Mouse (Mus musculus): Measurements from ENCODE around the gene Eps8. TPM values are rescaled to one million over a fixed set of nuclear protein-coding genes. Genes with fewer than 3 reads are reported as not detected.

The Eps8 gene
- polyA plus RNA-seq, 1 experiment = 51.9 TPM

GRCm38 (mm10) chr6:137638834-137639567, 15.7 kb downstream of the Eps8 start:
- Histone ChIP-seq H3K27me3 (replicated peaks; ENCODE audit: control insufficient read depth, insufficient read depth, low read length) (no peaks in the 10 kb centered on the region), H3K36me3 (ENCODE audit: control insufficient read depth, insufficient read depth, low read length) (no peaks in the 10 kb centered on the region), H3K27ac (ENCODE audit: insufficient read depth, low read depth, low read length) (no peak overlapping the region), H3K4me3 (ENCODE audit: insufficient read depth, low read depth, low read length) (no peak overlapping the region), H3K4me1 (ENCODE audit: control insufficient read depth, insufficient read depth, low read length) (no peaks in the 10 kb centered on the region)
- WGBS = 83% methylated on average over 11 of the region's 11 CpGs
- no peak for DNase-seq
- no peak for TF ChIP-seq POLR2A (IDR thresholded peaks at IDR 0.05; ENCODE audit: low read depth, low read length)
- TF ChIP-seq CTCF (conservative IDR thresholded peaks at IDR 0.05; ENCODE audit: insufficient read depth, insufficient read length, low read depth, low read length) = no peak

GRCm38 (mm10) chr6:137637443-137637842, 17.2 kb downstream of the Eps8 start:
- no peak overlapping the region for H3K27ac ChIP-seq (ENCODE audit: insufficient read depth, low read depth, low read length)
- no peak overlapping the region for H3K4me3 ChIP-seq (ENCODE audit: insufficient read depth, low read depth, low read length)
- no peaks in the 10 kb centered on the region for H3K27me3 ChIP-seq (replicated peaks; ENCODE audit: control insufficient read depth, insufficient read depth, low read length)
- no peaks in the 10 kb centered on the region for H3K4me1 ChIP-seq (ENCODE audit: control insufficient read depth, insufficient read depth, low read length)
- no peaks in the 10 kb centered on the region for H3K36me3 ChIP-seq (ENCODE audit: control insufficient read depth, insufficient read depth, low read length)
- 69% methylated on average over 7 of the region's 7 CpGs for WGBS
- TF ChIP-seq POLR2A (IDR thresholded peaks at IDR 0.05; ENCODE audit: low read depth, low read length) (no peak), CTCF (conservative IDR thresholded peaks at IDR 0.05; ENCODE audit: insufficient read depth, insufficient read length, low read depth, low read length) (no peak)
- no peak for DNase-seq

- no peaks in the 10 kb centered on the region for H3K27me3 ChIP-seq (replicated peaks; ENCODE audit: control insufficient read depth, insufficient read depth, low read length)
- no peak for TF ChIP-seq CTCF (conservative IDR thresholded peaks at IDR 0.05; ENCODE audit: insufficient read depth, insufficient read length, low read depth, low read length)
- no peak for TF ChIP-seq POLR2A (IDR thresholded peaks at IDR 0.05; ENCODE audit: low read depth, low read length)
- WGBS = 79% methylated on average over 5 of the region's 5 CpGs
- H3K27ac ChIP-seq (ENCODE audit: insufficient read depth, low read depth, low read length) = no peak overlapping the region
- no peaks in the 10 kb centered on the region for H3K4me1 ChIP-seq (ENCODE audit: control insufficient read depth, insufficient read depth, low read length)
- no peak for DNase-seq
- no peak overlapping the region for H3K4me3 ChIP-seq (ENCODE audit: insufficient read depth, low read depth, low read length)
- H3K36me3 ChIP-seq (ENCODE audit: control insufficient read depth, insufficient read depth, low read length) = no peaks in the 10 kb centered on the region
Observed at GRCm38 (mm10) chr6:137636131-137636530, 18.5 kb downstream of the Eps8 start.

GRCm38 (mm10) chr6:137633626-137634025, 21.1 kb downstream of the Eps8 start:
- no peak for DNase-seq
- Histone ChIP-seq H3K36me3 (ENCODE audit: control insufficient read depth, insufficient read depth, low read length) (no peaks in the 10 kb centered on the region), H3K4me3 (ENCODE audit: insufficient read depth, low read depth, low read length) (no peak overlapping the region), H3K27ac (ENCODE audit: insufficient read depth, low read depth, low read length) (no peak overlapping the region), H3K27me3 (replicated peaks; ENCODE audit: control insufficient read depth, insufficient read depth, low read length) (no peaks in the 10 kb centered on the region), H3K4me1 (ENCODE audit: control insufficient read depth, insufficient read depth, low read length) (no peaks in the 10 kb centered on the region)
- 55% methylated on average over 4 of the region's 4 CpGs for WGBS
- TF ChIP-seq POLR2A (IDR thresholded peaks at IDR 0.05; ENCODE audit: low read depth, low read length) = no peak
- TF ChIP-seq CTCF (conservative IDR thresholded peaks at IDR 0.05; ENCODE audit: insufficient read depth, insufficient read length, low read depth, low read length) = no peak

- no peak overlapping the region for H3K27ac ChIP-seq (ENCODE audit: insufficient read depth, low read depth, low read length)
- H3K27me3 ChIP-seq (replicated peaks; ENCODE audit: control insufficient read depth, insufficient read depth, low read length) = no peaks in the 10 kb centered on the region
- 88% methylated on average over 8 of the region's 8 CpGs for WGBS
- no peak for DNase-seq
- H3K36me3 ChIP-seq (ENCODE audit: control insufficient read depth, insufficient read depth, low read length) = no peaks in the 10 kb centered on the region
- H3K4me1 ChIP-seq (ENCODE audit: control insufficient read depth, insufficient read depth, low read length) = no peaks in the 10 kb centered on the region
- H3K4me3 ChIP-seq (ENCODE audit: insufficient read depth, low read depth, low read length) = no peak overlapping the region
- no peak for TF ChIP-seq POLR2A (IDR thresholded peaks at IDR 0.05; ENCODE audit: low read depth, low read length)
- no peak for TF ChIP-seq CTCF (conservative IDR thresholded peaks at IDR 0.05; ENCODE audit: insufficient read depth, insufficient read length, low read depth, low read length)
Observed at GRCm38 (mm10) chr6:137633121-137633520, 21.6 kb downstream of the Eps8 start.

- TF ChIP-seq POLR2A (IDR thresholded peaks at IDR 0.05; ENCODE audit: low read depth, low read length) = no peak
- TF ChIP-seq CTCF (conservative IDR thresholded peaks at IDR 0.05; ENCODE audit: insufficient read depth, insufficient read length, low read depth, low read length) = no peak
- 93% methylated on average over 13 of the region's 13 CpGs for WGBS
- no peak for DNase-seq
- no peak overlapping the region for H3K4me3 ChIP-seq (ENCODE audit: insufficient read depth, low read depth, low read length)
- no peaks in the 10 kb centered on the region for H3K27me3 ChIP-seq (replicated peaks; ENCODE audit: control insufficient read depth, insufficient read depth, low read length)
- H3K27ac ChIP-seq (ENCODE audit: insufficient read depth, low read depth, low read length) = no peak overlapping the region
- H3K4me1 ChIP-seq (ENCODE audit: control insufficient read depth, insufficient read depth, low read length) = no peaks in the 10 kb centered on the region
- H3K36me3 ChIP-seq (ENCODE audit: control insufficient read depth, insufficient read depth, low read length) = no peaks in the 10 kb centered on the region
Observed at GRCm38 (mm10) chr6:137630387-137630786, 24.3 kb downstream of the Eps8 start.

GRCm38 (mm10) chr6:137629603-137630231, 25.0 kb downstream of the Eps8 start:
- Histone ChIP-seq H3K27ac (ENCODE audit: insufficient read depth, low read depth, low read length) (no peak overlapping the region), H3K36me3 (ENCODE audit: control insufficient read depth, insufficient read depth, low read length) (no peaks in the 10 kb centered on the region), H3K4me1 (ENCODE audit: control insufficient read depth, insufficient read depth, low read length) (no peaks in the 10 kb centered on the region), H3K27me3 (replicated peaks; ENCODE audit: control insufficient read depth, insufficient read depth, low read length) (no peaks in the 10 kb centered on the region), H3K4me3 (ENCODE audit: insufficient read depth, low read depth, low read length) (no peak overlapping the region)
- DNase-seq = no peak
- 54% methylated on average over 13 of the region's 13 CpGs for WGBS
- no peak for TF ChIP-seq POLR2A (IDR thresholded peaks at IDR 0.05; ENCODE audit: low read depth, low read length)
- TF ChIP-seq CTCF (conservative IDR thresholded peaks at IDR 0.05; ENCODE audit: insufficient read depth, insufficient read length, low read depth, low read length) = no peak
